Mouse (Mus musculus) mammary gland, adult 2 months (tissue): ENCODE results near the gene Yif1b. TPM values are rescaled to one million over a fixed set of nuclear protein-coding genes. Genes with fewer than 3 reads are reported as not detected.

Experiments
- polyA plus RNA-seq: library from polyadenylated mRNA; depleted of rRNA; stranded (reverse); fragments of >200 nt; gene quantifications from 2 replicates; pipeline ENCODE4 v1.2.3, GENCODE M21; 2012; ENCODE audit warnings: low replicate concordance; rRNA removed

Yif1b gene
- 139 and 195 TPM in 2 replicates for polyA plus RNA-seq

GRCm38 (mm10) chr7:29238019-29238967 is at the start of gene Yif1b:
TSS of gene Yif1b (plus strand) at chr7:29238329.

DNA sequence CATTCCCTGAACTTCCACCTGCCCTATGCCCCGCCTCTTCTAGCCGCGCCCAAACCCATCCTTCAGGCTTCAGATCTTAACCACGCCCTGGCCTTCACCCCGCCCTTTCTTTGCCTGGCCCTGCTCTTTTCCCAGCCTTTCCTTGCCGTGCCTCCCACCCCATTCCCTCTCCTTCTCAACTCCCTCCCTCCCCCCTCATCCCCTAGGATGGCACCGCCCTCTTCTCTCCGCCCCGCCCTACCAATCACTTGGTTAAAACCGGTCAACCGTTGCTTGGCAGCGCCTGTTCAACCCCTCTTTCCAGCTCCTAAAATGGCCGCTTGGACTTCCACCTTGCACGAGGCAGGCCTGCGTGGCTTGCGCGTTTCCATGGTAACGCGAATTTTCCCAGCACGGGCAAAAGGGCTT is 24.4 kb upstream of the Yif1b start, which contains the start of gene Catsperg1:
Gene Catsperg1 (minus strand): TSS at position 361 of the 408 bp plus-strand sequence.

GRCm38 (mm10) chr7:29232247-29233013 is 5.7 kb upstream of the Yif1b start, which contains the start of gene Kcnk6:
TSS of gene Kcnk6 (minus strand) at chr7:29232515.

GRCm38 (mm10) chr7:29248261-29248841 is 10.2 kb downstream of the Yif1b start, which contains the start of gene 2200002D01Rik:
TSS of gene 2200002D01Rik (minus strand) at chr7:29248466.

GRCm38 (mm10) chr7:29281201-29282073 is 43.3 kb downstream of the Yif1b start, which contains the start of gene Spint2:
TSS of gene Spint2 (minus strand) at chr7:29281912.

DNA sequence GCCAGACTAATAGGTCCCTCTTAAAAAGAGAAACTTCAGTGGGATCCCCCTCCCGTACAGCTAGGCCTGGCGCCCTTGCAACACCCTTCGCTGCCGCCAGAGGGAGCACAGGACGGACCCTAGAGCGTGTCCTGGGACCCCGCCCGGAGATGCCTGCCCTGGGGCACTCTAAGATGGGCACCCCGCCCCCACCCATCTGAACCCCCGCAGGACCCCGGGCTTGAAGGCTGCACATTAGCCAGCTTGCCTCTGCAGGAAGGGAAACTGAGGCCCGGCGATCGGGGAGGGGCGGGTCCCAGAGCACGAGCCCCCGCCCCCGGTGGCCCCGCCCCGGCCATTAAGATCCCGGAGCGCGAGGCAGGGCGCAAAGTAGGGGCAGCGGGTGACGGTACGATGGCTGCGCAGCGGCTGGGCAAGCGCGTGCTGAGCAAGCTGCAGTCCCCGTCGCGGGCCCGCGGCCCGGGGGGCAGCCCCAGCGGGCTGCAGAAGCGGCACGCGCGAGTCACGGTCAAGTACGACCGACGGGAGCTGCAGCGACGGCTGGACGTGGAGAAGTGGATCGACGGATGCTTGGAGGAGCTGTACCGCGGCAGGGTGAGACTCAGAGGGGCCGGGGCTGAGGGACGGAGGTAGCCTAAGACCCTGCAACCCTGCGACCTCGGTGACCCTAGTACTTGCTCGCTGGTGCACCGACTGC is 51.0 kb downstream of the Yif1b start, which contains the start of gene Ppp1r14a:
Gene Ppp1r14a (plus strand): TSS at position 367 of the 697 bp plus-strand sequence.

Other genes starting within 250 kb of the Yif1b start
- 0.22 and 113 TPM in 2 replicates for gene Ryr1, start 113.2 kb upstream of the Yif1b start, polyA plus RNA-seq
- 25.0 and 28.6 TPM in 2 replicates for gene Rasgrp4, start 103.5 kb upstream of the Yif1b start, polyA plus RNA-seq
- 36.1 and 55.5 TPM in 2 replicates for gene Fam98c, start 82.1 kb upstream of the Yif1b start, polyA plus RNA-seq
- 0.88 and 3.1 TPM in 2 replicates for gene Ggn, start 68.1 kb upstream of the Yif1b start, polyA plus RNA-seq
- gene Spred3, start 67.9 kb upstream of the Yif1b start, polyA plus RNA-seq, result 9.3 and 9.6 TPM in 2 replicates
- gene Psmd8, start 57.6 kb upstream of the Yif1b start, polyA plus RNA-seq, result 153 and 255 TPM in 2 replicates
- gene Catsperg1, start 24.3 kb upstream of the Yif1b start, polyA plus RNA-seq, result 2.6 and 6.7 TPM in 2 replicates
- gene Kcnk6, start 5.8 kb upstream of the Yif1b start, polyA plus RNA-seq, result 29.8 and 38.0 TPM in 2 replicates
- gene 2200002D01Rik, start 10.1 kb downstream of the Yif1b start, polyA plus RNA-seq, result 3.4 and 6.3 TPM in 2 replicates
- 117 and 211 TPM in 2 replicates for gene Spint2, start 43.6 kb downstream of the Yif1b start, polyA plus RNA-seq
- gene Ppp1r14a, start 51.0 kb downstream of the Yif1b start, polyA plus RNA-seq, result 9.2 and 13.8 TPM in 2 replicates
- gene Dpf1, start 65.6 kb downstream of the Yif1b start, polyA plus RNA-seq, result 0.29 TPM in 2 replicates